Mouse (Mus musculus): ENCODE results near the gene Ebp. TPM values are rescaled to one million over a fixed set of nuclear protein-coding genes. Genes with fewer than 3 reads are reported as not detected.

Gene Ebp
- polyA plus RNA-seq, 1 experiment from 2014 or later: 29.1 TPM

GRCm38 (mm10) chrX:8140446-8140845, 52.9 kb downstream of the Ebp start:
- no peak overlapping the region for H3K4me2 ChIP-seq (replicated peaks)
- ATAC-seq (ENCODE audit: low FRiP score, low read depth): no peak
- H3K4me1 ChIP-seq: peaks cover 13% of the 10 kb centered on the region
- H3K27me3 ChIP-seq: no peaks in the 10 kb centered on the region
- no peak overlapping the region for H3K9ac ChIP-seq
- peaks cover 32% of the 10 kb centered on the region for H3K36me3 ChIP-seq
- 86% methylated on average over 2 of the region's 2 CpGs for WGBS
- H3K4me3 ChIP-seq: no peak overlapping the region
- no peaks in the 10 kb centered on the region for H3K9me3 ChIP-seq
- no peak overlapping the region for H3K27ac ChIP-seq

- no peaks in the 10 kb centered on the region for H3K27me3 ChIP-seq
- no peak overlapping the region for H3K27ac ChIP-seq
- no peak for ATAC-seq (ENCODE audit: low FRiP score, low read depth)
- no peak overlapping the region for H3K4me2 ChIP-seq (replicated peaks)
- no peak overlapping the region for H3K9ac ChIP-seq
- H3K4me1 ChIP-seq: peaks cover 13% of the 10 kb centered on the region
- H3K9me3 ChIP-seq: no peaks in the 10 kb centered on the region
- WGBS: 58% methylated on average over 1 of the region's 1 CpGs
- H3K36me3 ChIP-seq: peaks cover 32% of the 10 kb centered on the region
- H3K4me3 ChIP-seq: no peak overlapping the region
Measured at GRCm38 (mm10) chrX:8139480-8139879, 53.8 kb downstream of the Ebp start.

- Histone ChIP-seq H3K9me3 (no peaks in the 10 kb centered on the region), H3K9ac (no peak overlapping the region), H3K4me1 (no peaks in the 10 kb centered on the region), H3K4me2 (replicated peaks) (no peak overlapping the region), H3K4me3 (no peak overlapping the region), H3K27me3 (no peaks in the 10 kb centered on the region), H3K36me3 (peaks cover 6% of the 10 kb centered on the region; the same call in 1 of the 2 replicates), H3K27ac (no peak overlapping the region)
- 60% methylated on average over 2 of the region's 2 CpGs for WGBS
- no peak for ATAC-seq (ENCODE audit: low FRiP score, low read depth)
Measured at GRCm38 (mm10) chrX:8135886-8136285, 57.4 kb downstream of the Ebp start.

Other genes with a start within 250 kb of the Ebp start
- gene Hdac6, start 245.6 kb downstream of the Ebp start, polyA plus RNA-seq (2015; fragmentation: Nextera tagmentation; extraction: Ambion mirVana): 39.3 and 42.2 TPM in 2 replicates
- 1.1 and 1.9 TPM in 2 replicates for gene Gata1, start 215.4 kb downstream of the Ebp start, polyA plus RNA-seq (2015; fragmentation: Nextera tagmentation; extraction: Ambion mirVana)
- not detected in 2 replicates for gene Glod5, start 175.0 kb downstream of the Ebp start, polyA plus RNA-seq (2015; fragmentation: Nextera tagmentation; extraction: Ambion mirVana)
- gene Suv39h1, start 118.8 kb downstream of the Ebp start, polyA plus RNA-seq (2015; fragmentation: Nextera tagmentation; extraction: Ambion mirVana): 67.8 and 69.3 TPM in 2 replicates
- gene Was, start 103.0 kb downstream of the Ebp start, polyA plus RNA-seq (2015; fragmentation: Nextera tagmentation; extraction: Ambion mirVana): 0.15 and 0.40 TPM in 2 replicates
- 20.1 TPM in 2 replicates for gene Wdr13, start 60.6 kb downstream of the Ebp start, polyA plus RNA-seq (2015; fragmentation: Nextera tagmentation; extraction: Ambion mirVana)
- gene Rbm3, start 47.6 kb downstream of the Ebp start, polyA plus RNA-seq (2015; fragmentation: Nextera tagmentation; extraction: Ambion mirVana): 482 and 551 TPM in 2 replicates
- gene Tbc1d25, start 17.3 kb downstream of the Ebp start, polyA plus RNA-seq (2015; fragmentation: Nextera tagmentation; extraction: Ambion mirVana): 14.7 and 15.0 TPM in 2 replicates
- 13.2 TPM in 2 replicates for gene Porcn, start 13.0 kb upstream of the Ebp start, polyA plus RNA-seq (2015; fragmentation: Nextera tagmentation; extraction: Ambion mirVana)
- 46.3 and 49.0 TPM in 2 replicates for gene Ftsj1, start 58.9 kb upstream of the Ebp start, polyA plus RNA-seq (2015; fragmentation: Nextera tagmentation; extraction: Ambion mirVana)
- 0.93 and 1.0 TPM in 2 replicates for gene Slc38a5, start 77.6 kb upstream of the Ebp start, polyA plus RNA-seq (2015; fragmentation: Nextera tagmentation; extraction: Ambion mirVana)
- gene Ssxb10, start 133.9 kb upstream of the Ebp start, polyA plus RNA-seq (2015; fragmentation: Nextera tagmentation; extraction: Ambion mirVana): not detected in 2 replicates
- gene Ssxb9, start 173.5 kb upstream of the Ebp start, polyA plus RNA-seq (2015; fragmentation: Nextera tagmentation; extraction: Ambion mirVana): not detected in 2 replicates
- not detected in 2 replicates for gene Ssxb1, start 219.8 kb upstream of the Ebp start, polyA plus RNA-seq (2015; fragmentation: Nextera tagmentation; extraction: Ambion mirVana)

Measured in limb, embryonic 13.5 days (tissue).